Mouse (Mus musculus) thymus, postnatal 4 days (tissue): ENCODE results near the gene Grip1.
"Not testable (repeated sequence)": the region's sequence is repeated elsewhere in the genome, so short reads cannot be mapped to it uniquely, and the experiment has no call there.

ENCODE experiments used
- DNase-seq: peaks from one replicate; pipeline ENCODE4 v3.0.0; 2021

Gene Grip1

DNA sequence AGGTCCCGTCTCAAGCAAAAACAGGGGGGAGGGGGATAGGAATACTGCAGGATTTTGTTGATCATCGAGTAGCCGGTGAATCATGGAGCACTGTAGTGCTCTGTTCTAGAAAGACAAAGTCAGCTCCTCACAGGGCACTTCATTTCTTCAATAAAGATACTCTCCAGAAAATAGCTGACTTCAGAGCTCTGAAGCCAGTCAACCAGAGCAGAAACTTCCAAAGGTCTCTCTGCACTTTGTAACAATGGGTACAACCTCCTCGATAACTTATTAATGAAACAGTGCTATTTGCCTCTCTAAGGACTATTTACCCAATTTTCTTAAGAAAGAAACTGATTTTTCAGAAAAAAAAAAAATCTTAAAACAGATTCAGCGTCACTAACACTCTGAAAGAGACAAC, 642.1 kb downstream of the Grip1 start:
- DNase-seq, result no peak

DNA sequence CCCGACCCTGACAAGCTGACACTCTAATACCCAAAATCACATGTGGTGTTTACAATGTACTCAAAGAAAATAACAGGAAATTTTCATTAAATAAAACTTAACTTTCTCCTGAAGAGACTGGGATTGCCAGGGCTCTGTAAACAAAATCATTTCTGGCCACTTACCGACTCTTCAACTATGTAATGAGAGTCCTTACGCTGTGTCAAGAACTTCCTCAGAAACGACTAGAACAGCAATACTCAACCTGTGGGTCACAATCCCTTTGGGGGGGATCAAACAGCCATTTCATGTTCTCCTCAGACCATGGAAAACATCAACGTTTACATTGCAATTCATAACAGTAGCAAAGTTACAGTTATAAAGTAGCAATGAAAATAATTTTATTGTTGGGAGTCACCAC, 643.9 kb downstream of the Grip1 start:
- DNase-seq, result no peak

DNA sequence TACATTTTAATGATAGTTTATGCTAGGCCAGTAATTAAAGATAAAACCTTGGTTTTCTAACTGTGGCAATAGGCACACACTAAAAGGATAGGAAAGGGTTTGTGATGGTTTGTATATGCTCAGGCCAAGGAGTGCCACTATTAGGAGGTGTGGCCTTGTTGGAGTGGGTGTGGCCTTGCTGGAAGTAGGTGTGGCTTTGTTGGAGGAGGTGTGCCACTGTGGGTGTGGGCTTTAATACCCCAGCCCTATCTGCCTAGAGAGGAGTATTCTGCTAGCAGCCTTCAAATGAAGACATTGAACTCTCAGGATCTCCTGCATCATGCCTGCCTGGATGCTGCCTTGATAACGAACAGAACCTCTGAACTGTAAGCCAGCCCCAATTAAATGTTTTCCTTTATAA, 647.2 kb downstream of the Grip1 start:
- no peak for DNase-seq

DNA sequence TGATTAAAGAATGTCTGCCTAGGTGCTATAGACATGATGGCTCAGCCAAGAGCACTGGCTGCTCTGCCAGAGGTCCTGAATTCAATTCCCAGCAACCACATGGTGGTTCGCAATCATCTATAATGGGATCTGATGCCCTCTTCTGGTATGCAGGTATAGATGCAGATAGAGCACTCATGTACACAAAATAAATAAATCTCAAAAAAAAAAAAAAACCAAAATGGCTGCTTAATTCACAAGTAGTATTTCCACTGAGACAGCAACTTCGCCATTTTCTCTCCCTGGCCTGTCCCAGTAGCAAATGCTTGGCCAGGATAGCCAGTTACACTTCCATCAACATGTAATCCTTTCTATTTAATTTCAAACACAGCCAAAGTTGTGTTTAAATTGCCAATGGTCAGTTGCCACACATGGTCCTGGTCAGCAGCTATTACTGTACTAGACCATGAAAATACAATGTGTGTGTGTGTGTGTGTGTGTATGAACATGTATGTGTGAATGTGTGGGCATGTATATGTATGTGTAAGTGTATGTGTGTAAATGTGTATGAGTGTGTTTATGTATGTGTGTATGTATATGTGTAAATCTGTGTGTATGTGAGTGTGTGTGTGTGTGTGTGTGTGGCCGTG, 658.2 kb downstream of the Grip1 start:
- DNase-seq, result no peak

DNA sequence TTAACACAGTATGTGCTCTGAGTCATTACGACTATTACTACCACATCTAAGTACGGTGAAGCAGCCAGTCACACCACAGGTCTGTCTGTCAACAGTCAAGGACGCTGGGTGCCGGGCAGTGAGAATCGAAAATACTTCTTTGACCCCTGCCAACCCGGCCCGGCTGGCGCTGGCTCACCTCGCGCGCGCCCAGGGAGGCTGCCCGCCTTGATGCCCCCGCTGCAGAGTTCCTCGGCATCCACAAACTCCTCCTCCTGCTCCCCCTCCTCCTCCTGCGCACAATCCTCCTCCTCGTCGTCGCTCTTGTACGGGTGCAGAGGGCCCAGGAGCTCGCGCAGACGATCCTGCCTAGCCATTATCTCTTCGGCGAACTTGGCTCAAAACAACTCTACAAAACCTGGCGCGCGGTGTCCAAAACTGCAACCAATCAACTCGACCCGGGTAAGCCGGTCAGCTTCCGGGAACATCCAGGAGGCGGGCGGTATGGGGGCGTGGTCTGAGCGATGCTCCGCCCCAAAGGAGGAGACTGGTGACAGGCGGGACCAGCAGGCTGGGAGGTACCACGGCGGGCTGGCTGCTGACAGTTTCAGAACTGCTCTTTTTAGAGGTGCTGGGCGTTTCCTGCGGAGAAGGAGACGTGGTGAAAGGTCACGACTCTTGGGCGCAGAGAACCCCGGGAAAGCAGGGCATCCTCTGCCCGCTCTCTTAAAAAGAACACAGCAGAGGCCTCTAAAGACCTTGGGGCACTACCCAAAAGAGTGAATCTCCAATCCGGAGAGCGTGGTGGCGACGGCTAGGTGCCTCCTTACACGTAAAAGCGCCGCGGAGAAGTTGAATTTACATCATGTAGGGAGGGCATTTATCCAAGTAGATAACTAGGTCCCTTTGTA, 659.1 kb downstream of the Grip1 start, which contains the start of gene Helb:
TSS of gene Helb (minus strand) at position 481 of the 890 bp plus-strand sequence.
- peak; percentile 99 for DNase-seq

DNA sequence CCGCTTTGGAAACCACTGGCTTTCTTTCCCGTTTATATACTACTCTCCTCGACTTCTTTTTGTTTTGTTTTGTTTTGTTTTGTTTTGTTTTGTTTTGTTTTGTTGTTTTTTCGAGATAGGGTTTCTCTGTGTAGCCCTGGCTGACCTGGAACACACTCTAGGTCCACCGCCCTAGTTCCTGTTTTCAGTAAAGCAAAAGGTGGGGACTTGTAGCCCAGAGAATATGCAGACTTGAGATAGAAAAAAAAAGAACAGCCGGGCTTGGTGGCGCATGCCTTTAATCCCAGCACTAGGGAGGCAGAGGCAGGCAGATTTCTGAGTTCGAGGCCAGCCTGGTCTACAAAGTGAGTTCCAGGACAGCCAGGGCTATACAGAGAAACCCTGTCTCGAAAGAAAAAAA, 659.9 kb downstream of the Grip1 start:
- not testable (repeated sequence) for DNase-seq

DNA sequence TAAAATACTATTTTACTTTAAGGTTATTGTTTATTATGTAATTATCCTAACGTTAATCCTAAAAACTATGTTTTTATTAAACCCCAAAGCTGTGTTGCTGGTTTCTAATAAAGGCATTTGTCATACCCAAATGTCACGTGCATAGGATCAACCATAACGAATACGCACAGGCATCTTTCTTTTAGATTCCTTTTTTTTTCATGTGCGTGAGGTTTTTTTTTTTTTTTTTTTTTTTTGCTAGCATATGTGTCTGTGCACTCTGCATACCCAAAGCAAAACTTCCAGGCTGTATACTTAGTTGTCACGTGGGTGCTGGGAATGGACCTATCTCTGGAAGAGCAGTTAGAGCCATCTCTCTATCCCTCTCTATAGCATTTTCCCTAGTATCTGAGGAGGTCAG, 660.4 kb downstream of the Grip1 start:
- DNase-seq, result no peak

DNA sequence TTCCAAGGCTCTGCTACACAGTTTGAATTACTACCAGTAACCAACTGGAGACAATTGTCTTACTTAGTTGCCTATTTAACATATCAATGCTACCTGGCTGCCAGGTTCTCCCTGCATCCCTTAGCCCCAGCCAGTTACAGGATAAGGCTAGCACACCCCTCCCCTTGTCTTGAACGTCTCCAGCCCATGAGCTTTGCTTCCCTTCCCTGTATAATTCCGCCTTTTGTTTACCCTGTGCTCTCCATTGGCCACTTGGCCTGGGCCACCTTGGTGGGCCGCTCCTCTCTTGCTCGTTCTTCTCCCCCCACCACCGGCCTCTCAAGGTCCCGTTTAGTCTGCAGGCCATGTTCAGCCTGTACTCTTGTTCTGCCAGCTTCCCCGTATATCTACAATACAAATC, 660.9 kb downstream of the Grip1 start:
- DNase-seq, result no peak

DNA sequence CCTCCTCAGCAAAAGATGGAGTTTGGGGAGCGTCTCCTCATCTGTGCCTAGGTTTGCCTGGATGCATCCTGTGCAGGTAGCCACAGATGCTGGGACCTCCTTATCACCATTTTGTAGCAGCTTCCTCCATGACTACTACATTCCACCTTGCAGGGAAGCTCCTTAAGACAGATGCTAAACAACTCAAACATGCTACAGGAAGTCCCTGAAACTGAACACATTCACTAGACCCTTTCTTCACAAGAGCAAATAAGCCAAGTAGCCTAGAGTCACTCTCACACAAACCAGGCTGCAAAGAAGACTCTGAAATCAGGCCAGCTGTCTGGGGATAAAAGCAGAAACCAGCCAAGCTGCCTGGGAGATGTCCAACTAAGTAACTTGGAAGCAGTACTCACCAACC, 661.6 kb downstream of the Grip1 start:
- DNase-seq, result no peak

DNA sequence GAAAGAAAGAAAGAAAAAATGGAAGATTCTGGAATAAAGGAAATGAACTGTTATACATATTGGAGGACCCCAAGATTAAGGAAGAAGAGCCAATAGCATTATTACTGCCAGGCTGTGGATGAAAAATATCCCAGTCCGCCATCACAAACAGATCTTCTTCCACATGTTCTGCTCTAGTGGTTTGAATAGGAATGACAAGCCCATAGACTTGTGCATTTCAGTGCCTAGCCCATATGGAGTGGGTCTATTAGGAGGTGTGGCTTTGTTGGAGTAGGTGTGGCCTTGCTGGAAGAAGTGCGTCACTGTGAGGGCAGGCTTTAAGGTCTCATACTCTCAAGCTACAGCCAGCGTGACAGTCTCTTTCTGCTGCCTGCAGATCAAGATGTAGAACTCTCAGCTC, 670.1 kb downstream of the Grip1 start:
- DNase-seq, result no peak

DNA sequence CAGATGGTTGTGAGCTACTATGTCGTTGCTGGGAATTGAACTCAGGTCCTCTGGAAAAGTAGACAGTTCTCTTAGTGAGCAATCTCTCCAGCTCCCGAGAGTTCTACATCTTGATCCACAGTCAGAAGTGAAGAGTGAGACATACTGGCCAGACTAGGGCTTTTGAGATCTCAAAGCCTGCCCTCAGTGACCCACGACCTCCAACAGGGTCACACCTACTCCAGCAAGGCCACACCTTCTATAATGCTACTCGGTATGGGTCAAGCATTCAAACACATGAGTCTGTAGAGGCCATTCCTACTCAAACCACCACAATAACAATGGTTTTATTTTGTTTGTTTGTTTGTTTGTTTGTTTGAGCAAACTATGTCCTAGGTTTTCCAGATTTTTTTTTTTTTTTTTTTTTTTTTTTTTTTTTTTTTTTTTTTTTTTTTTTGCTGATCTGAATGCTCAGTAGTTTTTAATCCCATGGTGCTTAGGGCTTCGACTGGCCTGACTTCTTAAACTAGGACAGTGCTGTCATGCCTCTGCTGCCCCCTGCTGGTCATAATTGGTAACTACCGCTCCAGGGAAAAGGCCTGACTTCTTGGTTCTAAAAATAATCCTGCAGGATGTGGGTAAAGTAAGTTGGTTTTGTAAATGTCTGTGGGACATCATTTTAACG, 671.3 kb downstream of the Grip1 start:
- DNase-seq, result peak; percentile 88

DNA sequence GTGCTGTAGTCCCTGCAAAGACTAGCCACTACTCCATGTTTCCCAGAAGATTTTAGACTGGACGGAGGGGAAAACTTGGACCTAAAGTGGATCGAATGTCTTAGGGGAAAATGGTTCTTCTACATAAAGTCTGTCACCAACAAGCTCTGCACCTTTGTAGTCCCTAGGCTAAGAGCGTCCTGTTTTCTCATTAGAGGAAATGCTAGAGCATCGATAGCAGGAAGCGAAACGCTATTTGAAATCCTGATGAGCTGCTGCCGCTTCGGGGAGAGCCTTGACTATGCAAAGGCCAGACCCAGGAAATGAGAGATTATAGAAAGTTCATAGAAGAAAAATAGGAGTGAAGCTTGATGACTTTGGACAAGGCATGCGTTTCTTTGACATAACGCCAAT, 671.8 kb downstream of the Grip1 start:
- DNase-seq, result no peak

DNA sequence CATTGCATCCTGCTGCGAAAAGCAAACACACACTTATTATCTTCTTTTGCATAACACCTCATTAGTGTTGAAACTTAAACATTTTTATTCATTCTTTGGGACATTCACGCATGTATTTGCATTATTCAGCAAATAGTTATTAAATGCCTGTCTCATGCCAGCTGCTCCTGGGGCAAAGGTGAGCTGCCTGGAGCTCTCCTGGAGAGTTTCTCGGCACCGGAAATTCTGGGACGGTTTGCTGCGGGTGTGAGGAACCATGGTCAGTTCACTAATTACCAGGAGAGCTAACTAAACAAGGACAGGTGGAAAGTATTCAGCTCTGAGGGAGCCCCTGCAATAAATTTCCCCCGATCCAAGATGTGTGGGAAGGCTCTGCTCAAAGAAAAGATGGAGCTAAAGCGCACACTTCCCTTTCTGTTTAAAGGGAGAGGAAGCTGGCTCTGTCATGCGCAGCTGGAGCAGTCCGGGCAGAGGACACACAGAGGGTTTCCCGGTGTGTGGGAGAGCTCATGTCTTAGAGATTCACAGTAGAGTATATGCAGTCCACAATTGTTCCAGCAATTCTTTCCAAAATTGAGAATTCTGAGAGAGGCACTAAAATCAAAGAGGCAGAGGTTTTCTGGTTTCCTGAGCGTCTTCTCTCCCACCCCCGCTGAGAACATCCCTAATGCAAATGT, 675.1 kb downstream of the Grip1 start:
- no peak for DNase-seq

DNA sequence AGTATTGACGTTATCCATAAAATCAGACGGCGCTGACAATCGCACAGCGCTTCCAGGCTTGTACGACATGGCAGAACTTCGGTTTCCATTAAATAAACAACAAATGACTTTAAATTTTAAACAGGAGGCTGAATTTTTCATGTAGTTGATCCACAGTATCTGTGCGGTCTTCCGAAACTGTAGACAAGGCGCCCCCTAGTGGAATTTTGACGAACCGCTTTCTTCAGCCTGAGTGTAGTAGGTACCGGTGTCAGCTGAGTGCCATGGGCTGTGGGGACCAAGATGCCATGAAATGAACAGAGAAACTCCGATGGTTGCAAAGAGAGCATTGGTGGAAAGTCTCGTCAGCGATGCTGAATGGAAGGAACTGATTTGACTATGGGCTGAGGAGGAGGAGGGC, 677.0 kb downstream of the Grip1 start:
- peak; percentile 74 for DNase-seq

DNA sequence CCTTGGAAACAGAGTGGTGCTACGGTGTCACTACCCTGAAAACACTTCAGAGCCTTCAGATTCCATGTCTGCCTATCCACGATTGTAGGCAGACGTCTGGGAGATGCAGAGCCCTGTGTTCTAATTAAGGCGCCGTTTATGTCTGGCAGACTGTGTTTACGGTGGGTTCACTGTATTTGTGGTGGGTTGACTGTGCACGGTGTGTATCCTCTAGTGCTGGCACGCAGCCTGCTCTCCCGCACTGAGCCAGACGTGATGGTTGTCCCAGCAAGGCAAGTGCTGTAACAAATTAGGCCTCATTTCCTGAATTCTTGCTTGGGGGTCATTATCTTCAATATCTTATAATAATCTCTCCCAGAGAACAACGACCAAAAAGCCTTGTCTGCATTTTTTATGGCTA, 680.1 kb downstream of the Grip1 start:
- no peak for DNase-seq

DNA sequence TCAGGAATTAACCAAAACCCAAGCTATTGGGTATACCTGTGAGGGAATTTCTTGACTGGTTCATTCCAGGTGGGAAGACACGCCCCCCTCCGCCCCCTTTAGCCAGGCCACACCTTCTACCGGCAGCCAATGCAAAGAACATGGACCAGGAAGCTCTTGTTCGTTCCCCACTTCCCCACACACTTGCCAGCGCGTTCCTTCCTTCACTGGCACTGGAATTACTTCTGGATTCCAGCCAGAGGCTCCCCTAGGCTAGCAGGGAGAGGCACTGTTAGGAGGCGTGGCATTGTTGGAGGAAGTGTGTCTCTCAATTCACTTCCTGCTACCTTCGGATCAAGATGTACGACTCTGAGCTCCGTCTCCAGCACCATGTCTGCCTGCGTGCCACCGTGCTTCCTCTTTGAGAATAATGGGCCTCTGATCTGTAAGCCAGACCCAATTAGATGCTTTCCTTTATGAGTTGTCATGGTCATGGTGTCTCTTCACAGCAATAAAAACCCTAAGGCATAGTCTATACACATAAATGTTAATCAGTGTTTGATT, 682.5 kb downstream of the Grip1 start:
- no peak for DNase-seq
